Mouse (Mus musculus): Measurements from ENCODE around the gene Ctbp2.
A peak's percentile ranks its signal among the peaks of the same experiment; 100 is the strongest.

The Ctbp2 gene

DNA sequence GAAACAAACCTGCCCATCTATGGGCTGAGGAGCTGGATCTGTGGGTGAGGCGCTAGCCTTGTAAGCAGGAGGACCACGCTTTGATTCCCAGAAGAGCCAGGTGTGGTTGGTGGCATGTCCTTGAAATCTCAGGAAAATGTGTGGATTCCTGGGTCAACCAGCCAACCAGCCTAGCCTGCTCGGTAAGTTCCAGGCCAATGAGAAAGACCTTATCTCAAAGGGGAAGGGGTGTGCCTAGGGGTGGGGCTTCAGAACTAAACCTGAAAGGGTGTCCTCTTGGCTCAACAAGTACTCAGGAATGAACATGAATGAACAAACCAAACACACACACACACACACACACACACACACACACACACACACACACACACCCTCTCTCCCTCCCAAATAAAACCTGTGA, 82.4 kb downstream of the Ctbp2 start:
- DNase-seq (ENCODE audit: low spot score in 2 of 2): no peak

DNA sequence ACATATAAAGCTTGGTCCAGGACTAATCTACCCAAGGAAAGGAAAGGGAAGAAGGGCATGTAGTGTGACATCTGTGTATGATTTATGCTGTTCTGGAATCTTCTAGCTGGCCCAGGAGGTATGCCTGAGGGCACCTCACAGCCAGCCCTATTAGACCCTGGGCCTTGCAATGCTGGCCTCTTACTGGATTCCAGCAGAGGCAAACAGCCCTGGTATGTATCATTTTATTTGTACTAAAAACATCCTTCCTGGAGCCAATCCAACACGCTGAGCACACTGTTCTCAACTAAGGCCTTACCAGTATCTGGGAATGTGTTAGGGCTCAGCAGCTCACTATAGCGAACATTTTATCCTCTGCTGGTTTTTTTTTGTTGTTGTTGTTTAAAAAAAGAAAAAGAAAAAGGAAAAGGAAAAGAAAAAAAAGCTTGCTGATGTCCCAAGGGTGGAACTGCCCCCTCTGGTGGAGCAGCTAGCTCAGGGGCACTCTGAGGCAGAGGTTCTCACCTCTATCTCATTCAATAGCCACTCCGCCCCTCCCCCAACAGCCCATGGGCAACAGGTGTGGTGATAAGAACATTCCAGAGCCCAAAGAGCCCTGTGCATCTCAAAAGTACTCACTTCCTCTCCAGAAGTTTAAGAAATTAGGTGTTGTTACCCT, 83.3 kb downstream of the Ctbp2 start:
- DNase-seq (ENCODE audit: low spot score in 2 of 2): no peak

DNA sequence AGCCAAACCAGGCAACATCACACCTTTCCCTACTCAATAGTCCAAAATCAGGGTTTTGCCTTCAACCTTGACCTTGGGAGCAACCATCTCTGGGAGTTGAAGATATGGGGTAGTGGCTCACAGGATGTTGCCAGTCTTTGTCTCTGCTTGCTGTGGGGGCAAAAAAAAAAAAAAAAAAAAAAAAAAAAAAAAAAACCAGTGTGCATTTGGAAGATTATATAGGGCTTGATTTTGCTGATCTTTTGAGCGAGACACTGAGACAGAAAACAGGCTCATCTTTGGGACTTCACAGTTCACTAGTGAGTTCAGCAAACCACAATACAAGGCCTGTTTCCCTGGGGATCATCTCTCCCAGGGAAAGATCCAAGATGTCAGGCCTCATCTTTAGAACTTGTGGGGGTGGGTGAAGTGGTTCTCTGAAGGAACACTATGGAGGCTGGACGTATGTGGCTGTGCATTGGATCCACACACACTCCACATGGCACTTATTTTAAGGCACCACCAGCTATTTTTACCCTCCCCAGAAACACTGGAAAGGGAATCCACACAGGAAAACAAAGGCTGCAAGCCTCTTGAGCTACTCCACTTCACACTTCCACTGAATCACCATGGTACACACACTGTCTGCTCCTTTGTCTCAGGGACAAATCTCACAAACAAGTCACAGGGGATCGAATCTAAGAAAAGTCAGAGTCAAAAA, 84.4 kb downstream of the Ctbp2 start:
- DNase-seq (ENCODE audit: low spot score in 2 of 2): no peak

DNA sequence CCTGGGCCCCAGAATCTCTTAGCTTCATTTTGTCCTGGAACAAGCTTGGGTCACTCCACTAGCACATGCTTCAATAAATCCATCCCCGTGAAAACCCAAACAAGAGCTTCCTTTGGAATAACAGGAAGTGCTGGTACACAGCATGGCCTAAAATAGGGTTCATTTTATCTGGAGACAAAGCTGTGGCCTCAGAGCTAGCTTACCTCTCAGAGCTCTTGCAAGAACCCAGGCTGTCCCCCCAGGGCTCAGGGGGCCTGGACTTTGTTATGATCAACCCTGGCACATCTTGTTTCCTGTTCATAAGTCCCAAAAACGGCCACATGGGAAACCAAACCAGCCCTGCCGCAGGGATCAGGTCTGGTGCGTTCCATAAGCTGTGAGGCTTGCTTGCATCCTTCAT, 86.5 kb downstream of the Ctbp2 start:
- DNase-seq (ENCODE audit: low spot score in 2 of 2): peak; percentile 35 to 52

DNA sequence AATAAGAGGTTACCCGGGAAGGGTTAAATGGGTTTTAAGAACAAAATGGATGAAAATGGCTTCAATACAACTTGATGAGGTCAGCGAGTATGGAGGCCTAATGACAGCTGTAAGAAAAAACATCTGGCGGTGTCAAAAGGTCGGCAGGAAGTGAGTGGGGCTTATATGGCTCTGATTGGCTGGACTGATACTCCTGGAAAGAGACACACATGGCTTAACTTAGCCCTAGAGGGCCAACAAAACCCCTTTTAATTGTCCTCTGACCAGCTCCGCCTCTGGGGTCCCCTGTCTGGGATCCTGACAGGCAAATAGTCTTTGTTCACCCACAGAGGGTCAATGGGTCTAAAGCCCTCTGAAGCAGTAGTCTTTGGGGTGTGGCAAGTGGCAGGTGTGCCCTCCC, 86.9 kb downstream of the Ctbp2 start:
- DNase-seq (ENCODE audit: low spot score in 2 of 2): peak; percentile 60 to 66

DNA sequence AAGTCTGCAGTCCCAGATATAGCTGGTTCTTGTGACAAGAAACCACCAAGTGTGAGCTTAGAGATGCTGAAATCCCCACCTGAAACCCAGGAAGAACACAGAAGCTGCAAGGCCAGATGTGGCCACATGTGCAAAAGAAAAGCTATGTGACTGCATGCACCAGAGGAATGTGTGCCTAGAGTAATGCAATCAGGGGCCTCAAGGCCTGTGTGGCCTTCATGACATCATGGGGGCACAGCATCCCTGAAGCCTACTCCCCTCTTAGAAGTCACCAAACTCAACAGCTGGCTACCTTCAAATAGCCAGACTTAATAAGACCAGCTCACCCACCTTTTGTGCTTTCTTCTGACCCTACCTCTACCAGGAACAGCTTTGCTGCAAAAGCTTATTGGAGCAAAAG, 88.3 kb downstream of the Ctbp2 start:
- no peak for DNase-seq (ENCODE audit: low spot score in 2 of 2)

DNA sequence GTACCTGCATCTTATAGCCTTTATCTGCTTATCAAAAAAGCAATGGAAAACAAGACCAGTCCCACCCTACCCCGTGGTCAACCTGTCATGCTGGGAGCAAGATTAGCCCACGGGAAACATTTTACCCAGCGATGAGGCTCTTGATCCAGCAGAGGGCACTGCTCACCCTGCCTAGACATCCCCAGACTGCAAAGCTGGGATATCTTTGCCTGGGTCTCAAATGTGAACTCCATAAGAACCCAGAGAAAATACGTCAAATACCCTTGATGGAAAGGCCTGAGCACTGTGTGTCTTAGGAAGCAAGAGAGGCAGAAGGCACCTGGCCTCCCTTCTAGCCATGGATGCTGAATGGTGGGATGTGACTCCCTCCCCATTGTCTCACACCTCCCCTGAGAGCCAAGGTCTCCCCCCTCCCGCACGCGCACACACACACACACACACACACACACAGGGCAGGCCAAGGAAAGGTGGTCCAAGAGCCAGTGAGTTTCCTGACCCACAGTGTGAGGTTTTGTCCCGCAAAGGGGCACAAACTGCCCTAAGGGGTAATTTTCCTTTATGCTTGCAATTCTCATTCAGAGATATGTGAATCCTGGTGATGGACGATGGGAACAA, 91.5 kb downstream of the Ctbp2 start:
- DNase-seq (ENCODE audit: low spot score in 2 of 2): peak; percentile 64 to 69

DNA sequence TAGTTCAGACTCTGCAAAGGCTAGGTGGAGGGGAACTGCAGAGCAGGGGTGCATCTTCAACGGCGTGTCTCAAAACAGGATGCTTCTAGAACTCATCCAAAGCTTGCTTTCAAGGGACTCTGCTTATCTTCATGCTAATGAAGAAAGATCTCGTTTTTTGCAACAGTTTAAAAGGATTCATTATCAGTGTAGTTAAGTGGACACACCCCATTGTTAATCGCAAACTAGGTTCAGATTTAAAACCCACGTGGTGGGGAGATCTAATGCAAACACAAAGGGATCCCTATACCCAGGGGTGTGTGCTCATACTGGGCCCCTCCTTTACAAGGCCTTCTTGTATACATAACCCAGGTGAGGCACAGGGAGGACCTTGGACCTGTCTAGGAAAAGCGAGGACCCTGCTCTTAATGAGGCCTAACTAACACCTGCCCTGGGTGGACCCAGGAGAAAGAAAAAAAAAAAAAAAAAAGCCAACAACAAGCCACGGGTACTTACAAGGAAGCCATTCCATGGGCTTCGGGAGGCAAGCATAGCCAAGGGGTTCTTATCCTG, 94.6 kb downstream of the Ctbp2 start:
- DNase-seq (ENCODE audit: low spot score in 2 of 2): no peak

DNA sequence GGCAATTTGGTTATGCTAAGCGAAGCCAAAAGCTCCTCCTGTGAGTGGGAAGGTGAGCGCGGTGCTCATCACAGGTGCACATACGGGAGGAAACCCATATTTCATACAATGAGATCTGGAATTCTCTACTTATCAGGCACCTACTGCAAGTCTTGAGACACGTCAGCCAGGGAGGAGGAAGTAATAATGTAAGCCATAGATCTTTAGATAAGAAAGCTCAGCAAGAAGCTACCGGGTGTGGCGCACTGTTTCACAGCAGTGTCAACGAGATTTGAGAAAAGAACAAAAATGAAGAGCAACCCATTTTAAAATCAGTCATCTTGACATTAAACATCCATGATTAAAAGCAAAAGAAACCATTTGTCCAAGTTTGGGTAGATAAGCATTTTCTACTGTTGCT, 95.2 kb downstream of the Ctbp2 start:
- no peak for DNase-seq (ENCODE audit: low spot score in 2 of 2)

DNA sequence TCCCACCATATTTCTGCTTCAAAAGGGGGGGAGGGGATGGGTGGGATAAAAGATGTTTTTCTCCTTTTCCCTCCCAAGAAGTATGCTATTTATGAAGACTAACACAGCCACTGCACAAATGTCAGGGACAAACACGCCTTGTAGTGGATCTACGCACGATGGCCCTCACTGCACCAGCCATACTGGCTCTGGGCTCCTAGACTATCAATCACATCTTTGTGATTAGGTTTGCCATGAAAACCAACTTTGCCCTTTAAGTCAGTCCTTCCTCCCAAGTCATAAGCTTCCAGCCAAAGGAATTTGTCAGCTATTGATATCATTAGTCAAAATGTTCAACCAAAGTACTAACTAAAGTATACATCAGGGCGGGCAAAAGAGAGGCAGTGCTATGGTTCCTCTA, 96.2 kb downstream of the Ctbp2 start:
- no peak for DNase-seq (ENCODE audit: low spot score in 2 of 2)

DNA sequence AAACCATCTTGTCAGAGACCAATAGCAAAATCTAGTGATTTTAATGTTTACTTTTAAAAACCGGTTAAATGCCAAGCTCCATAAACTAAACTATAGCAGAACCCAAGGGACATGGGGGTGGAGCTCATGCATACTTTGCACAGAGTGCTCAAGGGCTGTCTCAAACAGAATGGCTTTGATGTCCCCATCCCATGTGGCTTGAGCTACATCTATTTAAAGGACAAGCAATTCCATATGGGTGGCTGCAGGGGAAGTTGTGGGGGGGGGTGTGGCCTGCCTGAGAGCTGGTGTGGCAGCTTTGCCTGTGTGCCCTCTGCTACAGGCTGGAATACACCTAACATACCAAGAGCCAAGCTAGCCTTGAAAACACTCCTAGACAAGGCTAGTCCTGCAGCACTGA, 99.5 kb downstream of the Ctbp2 start:
- DNase-seq (ENCODE audit: low spot score in 2 of 2): no peak

DNA sequence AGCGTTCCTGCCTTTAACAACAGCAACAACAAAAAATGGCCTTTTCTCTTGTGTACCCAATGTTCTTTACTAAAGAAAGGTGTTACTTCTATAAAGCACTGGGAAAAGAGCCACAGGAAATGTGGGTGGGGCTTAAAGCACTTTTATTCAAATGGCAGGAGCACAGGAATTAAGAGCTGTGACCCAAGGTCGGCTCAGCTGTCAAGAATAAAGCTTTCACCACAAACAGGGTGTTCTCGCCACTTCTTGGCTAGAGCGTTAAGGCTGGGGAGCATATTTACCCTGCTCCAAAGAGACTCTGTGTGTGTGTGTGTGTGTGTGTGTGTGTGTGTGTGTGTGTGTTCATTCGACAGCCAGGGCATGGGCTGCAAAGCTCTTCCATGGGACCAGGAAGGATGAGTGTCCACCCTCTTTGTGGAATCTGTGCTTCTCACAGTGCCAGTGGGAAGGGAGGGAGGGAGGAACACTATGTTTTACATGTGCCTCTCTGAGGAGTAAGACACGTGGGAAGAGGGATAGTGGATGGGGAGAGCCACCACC, 104.6 kb downstream of the Ctbp2 start:
- DNase-seq (ENCODE audit: low spot score in 2 of 2): no peak

DNA sequence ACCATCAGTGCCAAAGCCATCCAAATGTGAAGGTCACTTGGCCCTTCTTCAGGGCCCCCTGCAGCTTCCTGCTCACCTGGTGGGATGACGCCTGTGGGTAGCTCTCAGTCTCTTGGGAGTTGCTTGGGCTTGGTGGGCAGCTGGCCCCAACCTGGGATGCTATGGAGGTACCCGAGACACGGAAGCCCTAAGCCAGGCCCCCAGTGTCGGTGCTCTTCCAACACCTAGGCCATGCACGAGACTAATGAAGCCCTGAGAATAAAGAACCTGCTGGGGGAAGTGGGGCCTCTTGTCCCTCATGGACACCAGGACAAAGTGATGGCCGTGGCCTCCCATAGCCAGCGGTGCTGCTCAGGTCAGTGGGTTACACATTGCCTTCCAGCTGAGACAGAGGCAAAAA, 105.2 kb downstream of the Ctbp2 start:
- DNase-seq (ENCODE audit: low spot score in 2 of 2): no peak

DNA sequence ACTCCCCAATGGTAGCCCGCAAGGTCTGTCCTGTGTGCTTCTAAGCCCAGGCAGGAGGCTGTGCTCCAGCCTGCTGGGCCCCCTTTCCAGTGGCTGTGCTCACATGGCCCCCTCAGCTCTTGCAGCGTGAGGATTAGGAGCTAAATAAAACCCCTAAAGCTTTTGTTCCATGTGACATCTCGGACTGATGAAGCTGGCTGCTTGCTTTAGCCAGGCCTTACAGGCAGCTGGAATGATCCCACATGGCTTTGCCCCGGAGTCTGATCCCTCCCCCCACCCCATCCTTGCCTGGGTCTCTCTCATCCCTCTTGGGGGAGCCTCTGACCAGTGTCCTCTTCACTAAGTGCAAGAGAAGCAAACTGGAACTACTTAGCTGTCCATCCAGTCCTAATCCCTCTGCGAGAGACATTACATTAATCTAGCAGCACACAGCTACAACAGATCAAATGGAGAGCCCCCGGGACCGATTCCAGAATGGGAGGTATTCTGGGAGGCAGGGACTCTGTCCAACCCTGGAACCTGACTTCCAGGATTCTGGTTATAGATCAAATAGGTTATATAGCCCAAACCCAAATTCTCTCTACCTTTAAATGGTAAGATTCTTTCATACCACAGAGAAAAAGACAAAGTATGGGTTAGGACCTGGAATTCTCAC, 108.6 kb downstream of the Ctbp2 start:
- DNase-seq (ENCODE audit: low spot score in 2 of 2): peak in 1 of 2 experiments; percentile 36

DNA sequence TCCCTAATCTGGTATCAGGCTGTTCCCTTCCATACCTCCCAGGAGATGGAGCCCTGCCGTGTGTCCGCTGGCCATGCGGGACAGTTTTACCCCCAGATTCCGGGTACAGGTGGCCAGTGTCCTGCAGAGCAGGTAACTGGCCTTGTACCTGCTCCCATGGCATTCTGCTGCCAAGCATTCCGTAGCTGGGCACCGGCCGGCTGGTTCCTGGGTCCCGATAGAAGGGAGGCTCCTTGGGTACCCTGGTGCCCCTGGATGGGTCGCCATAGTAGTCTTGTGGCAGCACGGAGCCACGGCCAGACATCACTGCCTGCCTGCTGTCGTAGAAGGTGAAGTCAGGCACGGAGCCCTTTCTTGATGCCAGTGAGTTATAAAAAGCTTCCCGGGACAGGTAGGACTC, 109.5 kb downstream of the Ctbp2 start:
- DNase-seq (ENCODE audit: low spot score in 2 of 2): no peak

DNA sequence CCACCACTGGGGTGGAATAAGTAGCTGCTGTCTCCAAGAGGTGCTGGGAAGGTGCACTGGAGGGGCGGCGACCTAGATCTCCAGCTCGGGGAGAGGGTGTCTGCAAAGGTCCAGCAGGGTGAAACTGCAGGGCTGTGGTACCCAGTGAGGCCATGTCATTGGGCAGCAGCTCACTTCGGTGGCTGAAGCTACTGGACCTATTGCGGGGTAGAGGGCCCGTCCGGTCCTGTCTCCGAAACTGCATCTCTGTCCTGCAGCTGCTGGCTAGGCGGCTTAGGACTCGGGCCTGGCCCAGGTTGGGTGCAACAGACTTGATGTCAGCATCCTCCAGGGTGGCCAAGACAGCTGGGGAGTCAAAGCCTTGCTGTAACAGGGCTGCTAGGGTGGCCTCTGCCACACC, 110.2 kb downstream of the Ctbp2 start:
- DNase-seq (ENCODE audit: low spot score in 2 of 2): no peak

DNA sequence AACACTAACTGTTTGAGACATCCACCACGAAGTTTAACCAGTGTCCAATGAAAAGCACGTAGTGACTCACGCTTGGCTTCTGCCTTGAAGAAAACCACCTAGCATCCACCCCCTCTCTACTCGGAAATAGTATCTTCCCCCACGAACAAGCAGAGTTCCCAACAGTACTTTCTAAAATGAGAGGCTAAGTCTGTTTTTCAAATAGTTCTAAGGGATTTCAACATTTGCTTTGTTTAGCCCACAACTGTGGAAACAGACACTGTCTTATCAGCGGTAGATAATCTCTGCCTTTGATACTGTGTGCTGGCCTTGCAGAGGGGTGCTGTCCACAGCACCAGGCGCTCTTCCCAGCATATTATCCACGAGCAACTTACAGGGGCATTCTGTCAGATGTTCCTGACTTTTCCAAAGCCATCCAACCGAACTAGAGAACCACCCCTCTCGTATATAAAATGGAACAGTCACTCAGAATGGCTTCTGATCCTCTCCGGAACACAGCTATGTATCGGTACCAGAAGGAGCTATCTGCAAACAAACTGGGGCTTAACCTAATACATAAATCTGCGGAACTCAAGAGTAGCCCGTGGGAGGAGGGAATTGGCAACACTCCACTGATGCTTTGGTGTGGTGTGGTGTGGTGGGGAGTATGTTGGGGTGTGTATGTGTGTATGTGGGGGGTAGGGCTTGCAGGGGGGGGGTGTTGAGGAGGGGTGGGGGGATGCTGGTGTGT, 111.4 kb downstream of the Ctbp2 start:
- DNase-seq (ENCODE audit: low spot score in 2 of 2): no peak

DNA sequence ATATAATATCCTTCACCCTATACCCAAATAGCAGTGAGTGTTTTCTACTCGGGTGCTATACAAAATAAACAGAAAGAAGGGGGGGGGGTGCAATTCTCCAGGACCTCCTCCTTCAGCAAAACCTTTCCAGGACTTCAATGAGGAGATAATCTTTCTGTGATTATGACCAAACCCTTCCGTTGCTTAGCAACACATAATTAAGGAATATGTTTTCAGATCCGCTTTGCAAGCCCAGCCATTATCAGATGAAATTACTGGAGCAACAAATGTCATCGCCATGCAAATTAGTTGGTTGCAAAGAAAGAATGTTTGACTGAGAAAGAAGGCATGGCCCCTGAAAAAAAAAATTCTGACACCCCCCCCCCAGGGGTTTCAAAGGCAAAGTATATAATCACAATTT, 112.5 kb downstream of the Ctbp2 start:
- no peak for DNase-seq (ENCODE audit: low spot score in 2 of 2)

DNA sequence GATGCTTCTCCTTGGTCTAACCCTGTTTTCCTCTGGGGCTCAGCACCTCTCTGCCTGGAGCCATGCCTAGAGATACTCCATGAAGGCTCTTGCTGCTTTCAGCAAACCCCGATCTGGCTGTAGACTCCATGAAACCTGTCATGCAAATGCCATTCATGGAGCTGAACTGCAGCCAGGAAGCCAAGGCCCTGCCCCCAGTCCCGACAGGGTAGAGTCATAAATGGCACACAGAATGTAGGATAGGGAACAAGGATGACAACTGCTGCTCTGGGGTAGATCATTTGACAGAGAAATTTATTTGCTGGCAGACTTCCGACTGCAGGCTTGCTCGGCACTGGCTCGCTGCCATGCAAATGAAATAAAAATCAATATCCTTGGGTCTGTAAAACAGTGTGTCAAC, 113.0 kb downstream of the Ctbp2 start:
- no peak for DNase-seq (ENCODE audit: low spot score in 2 of 2)

DNA sequence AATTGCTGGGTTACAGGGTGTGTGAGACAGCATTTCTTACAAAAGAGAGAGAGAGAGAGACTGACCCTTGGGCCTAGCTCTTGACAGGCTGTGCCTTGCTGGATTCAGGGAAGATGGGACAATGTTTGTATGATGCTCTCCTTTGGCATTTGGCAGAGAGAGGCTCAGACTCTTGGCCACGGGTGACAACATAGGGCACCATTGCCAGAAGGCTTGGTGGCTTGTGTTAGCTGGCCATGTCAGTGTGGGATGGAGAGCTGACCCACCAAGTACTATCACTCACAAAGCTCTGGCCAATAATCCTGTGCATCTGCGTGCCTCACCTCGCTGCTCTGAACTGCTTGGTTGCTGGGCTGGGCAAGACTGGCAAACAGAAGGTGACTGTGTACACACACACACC, 113.7 kb downstream of the Ctbp2 start:
- DNase-seq (ENCODE audit: low spot score in 2 of 2): no peak

DNA sequence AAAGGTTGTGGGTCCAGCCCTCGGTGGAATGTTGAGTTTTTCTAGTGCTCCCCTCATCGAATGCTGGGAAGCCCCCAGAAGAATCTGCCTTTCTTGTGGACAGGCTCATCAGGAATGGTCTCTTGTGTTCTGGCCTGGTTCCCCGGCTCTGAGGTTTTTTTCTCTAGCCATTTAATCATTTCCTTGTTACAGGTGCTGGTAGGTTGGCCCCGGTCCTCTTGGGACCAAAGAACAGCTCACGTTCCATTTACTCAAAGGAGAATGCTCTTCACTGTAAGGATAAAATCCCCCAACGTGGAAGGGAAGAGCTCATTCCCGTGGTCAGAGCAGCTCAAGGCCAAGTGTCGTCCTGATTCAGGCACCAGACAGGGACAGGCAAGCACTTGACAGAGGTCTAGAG, 114.5 kb downstream of the Ctbp2 start:
- DNase-seq (ENCODE audit: low spot score in 2 of 2): no peak

DNA sequence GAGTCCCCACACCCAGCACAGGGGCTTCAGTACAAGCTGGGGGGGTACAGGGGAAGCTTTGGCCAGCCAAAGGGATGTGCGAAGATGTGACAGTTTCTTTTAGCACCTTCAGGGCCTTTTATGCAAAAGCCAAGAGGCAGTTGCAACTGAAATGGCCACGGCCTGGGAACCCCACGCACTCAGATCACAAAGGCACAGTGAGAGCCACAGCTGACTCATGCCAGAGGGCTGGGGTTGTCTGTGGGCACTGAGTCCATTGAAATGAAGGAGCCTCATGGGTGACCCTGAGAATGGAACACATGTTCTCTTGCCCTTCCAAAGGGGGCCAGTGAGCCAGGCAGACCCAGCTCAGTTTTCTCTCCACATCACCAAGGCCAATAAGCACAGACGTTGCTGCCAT, 115.5 kb downstream of the Ctbp2 start:
- DNase-seq (ENCODE audit: low spot score in 2 of 2): no peak

Data from heart, adult 9 months (tissue).